Mouse (Mus musculus) liver, embryonic 15.5 days (tissue): Measurements from ENCODE around the gene Pnpla1. TPM values are rescaled to one million over a fixed set of nuclear protein-coding genes. Genes with fewer than 3 reads are reported as not detected.

Source experiments
- ATAC-seq: fragments of 200-750 bp; cut with Nextera tagmentation; 2 replicates; pipeline ENCODE4 v1.8.0; 2017; ENCODE audit warnings: moderate number of reproducible peaks, mild to moderate bottlenecking, moderate library complexity; ENCODE audit not compliant: insufficient read depth
- H3K27ac ChIP-seq: fragments of 300-500 bp; sonication (generic); replicated peaks from 2 replicates; pipeline ENCODE4 v1.5.1; 2015; ENCODE audit warnings: mild to moderate bottlenecking, inconsistent platforms
- H3K27me3 ChIP-seq: fragments of 300-500 bp; sonication (generic); 2 replicates; pipeline ENCODE4 v1.6.1; 2015; ENCODE audit warnings: mild to moderate bottlenecking, inconsistent platforms
- H3K36me3 ChIP-seq: fragments of 300-500 bp; sonication (generic); replicated peaks from 2 replicates; pipeline ENCODE4 v1.6.1; 2015; ENCODE audit warnings: moderate library complexity, mild to moderate bottlenecking, inconsistent platforms
- H3K4me1 ChIP-seq: fragments of 300-500 bp; sonication (generic); replicated peaks from 2 replicates; pipeline ENCODE4 v1.6.1; 2015; ENCODE audit warnings: inconsistent platforms
- H3K4me2 ChIP-seq: fragments of 300-500 bp; sonication (generic); 2 replicates; pipeline ENCODE4 v1.6.1; 2015; ENCODE audit warnings: moderate library complexity, mild to moderate bottlenecking, inconsistent platforms
- H3K4me3 ChIP-seq: fragments of 300-500 bp; sonication (generic); replicated peaks from 2 replicates; pipeline ENCODE4 v1.5.1; 2015; ENCODE audit warnings: mild to moderate bottlenecking, inconsistent platforms
- H3K9ac ChIP-seq: fragments of 300-500 bp; sonication (generic); 2 replicates; pipeline ENCODE4 v1.6.1; 2015; ENCODE audit warnings: moderate library complexity, mild to moderate bottlenecking, inconsistent platforms
- H3K9me3 ChIP-seq: fragments of 300-500 bp; sonication (generic); replicated peaks from 2 replicates; pipeline ENCODE4 v1.6.1; 2016; ENCODE audit warnings: inconsistent platforms
- WGBS: fragments of 180-500 bp; shearing (Covaris S2); methylation state at CpG from one replicate; pipeline ENCODE4 v1.1.7; 2015; ENCODE audit warnings: mixed read lengths; ENCODE audit not compliant: insufficient replicate concordance; 5-methylcytosine and 5-hydroxymethylcytosine counted together
- polyA plus RNA-seq: library from polyadenylated mRNA; unstranded; fragments of >200 nt; fragmentation: Nextera tagmentation; extraction: Ambion mirVana; gene quantifications from 2 replicates; pipeline ENCODE4 v1.2.1, GENCODE M21; 2015

Pnpla1 gene
- polyA plus RNA-seq, 1 experiment from 2014 or later: 0.06 TPM

DNA sequence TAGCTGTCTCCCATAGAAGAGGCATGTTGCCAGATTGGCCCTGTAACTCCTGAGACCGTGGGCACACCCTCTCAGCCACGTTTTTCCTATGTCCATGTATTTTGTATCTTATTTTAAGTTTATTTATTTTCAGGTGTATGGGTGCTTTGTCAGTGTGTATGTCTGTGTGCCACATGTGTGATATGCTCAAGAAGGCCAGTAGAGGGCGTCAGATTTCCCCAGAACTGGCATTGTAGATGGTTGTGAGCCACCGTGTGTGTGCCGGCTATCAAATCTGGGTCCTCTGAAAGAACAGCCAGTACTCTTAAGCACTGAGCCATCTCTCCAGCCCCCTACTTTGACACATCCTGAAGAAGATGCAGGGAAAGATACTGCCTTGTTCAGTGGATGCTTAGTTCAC, 12.2 kb downstream of the Pnpla1 start:
- Histone ChIP-seq H3K4me1 (peaks cover 14% of the 10 kb centered on the region), H3K4me3 (no peak overlapping the region), H3K4me2 (no peak overlapping the region), H3K9me3 (no peaks in the 10 kb centered on the region), H3K27ac (no peak overlapping the region), H3K36me3 (no peaks in the 10 kb centered on the region), H3K27me3 (peaks cover 8% of the 10 kb centered on the region; the same call in 1 of the 2 replicates), H3K9ac (no peak overlapping the region)
- ATAC-seq: no peak
- WGBS: 58% methylated on average over 5 of the region's 5 CpGs

DNA sequence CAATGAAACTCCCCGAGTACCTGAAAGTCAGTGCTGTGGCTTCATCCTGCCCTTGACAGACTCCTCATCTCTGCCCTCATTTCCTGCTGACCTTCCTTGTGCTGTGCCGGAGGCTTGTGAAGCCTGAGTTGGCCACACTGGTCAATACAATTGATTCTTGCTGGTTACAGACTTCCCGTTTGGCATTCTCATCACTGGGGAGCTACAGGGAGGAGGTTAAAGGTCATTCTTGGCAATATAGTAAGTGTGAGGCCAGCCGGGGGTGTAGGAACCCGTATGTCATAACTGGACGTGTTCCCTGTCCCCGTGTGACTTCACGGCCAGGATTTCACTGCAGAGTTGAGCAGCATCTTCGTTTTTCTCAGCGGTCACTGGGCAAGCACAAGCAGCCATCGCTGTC, 13.6 kb downstream of the Pnpla1 start:
- H3K9ac ChIP-seq: no peak overlapping the region
- WGBS: 40% methylated on average over 11 of the region's 11 CpGs
- no peak for ATAC-seq
- H3K4me3 ChIP-seq: no peak overlapping the region
- no peaks in the 10 kb centered on the region for H3K36me3 ChIP-seq
- no peak overlapping the region for H3K27ac ChIP-seq
- peaks cover 16% of the 10 kb centered on the region; the same call in 1 of the 2 replicates for H3K27me3 ChIP-seq
- H3K9me3 ChIP-seq: no peaks in the 10 kb centered on the region
- H3K4me1 ChIP-seq: peaks cover 16% of the 10 kb centered on the region
- H3K4me2 ChIP-seq: no peak overlapping the region

- H3K4me1 ChIP-seq: peaks cover 17% of the 10 kb centered on the region
- WGBS: 54% methylated on average over 7 of the region's 7 CpGs
- H3K27ac ChIP-seq: no peak overlapping the region
- no peak overlapping the region for H3K4me2 ChIP-seq
- no peaks in the 10 kb centered on the region for H3K9me3 ChIP-seq
- no peaks in the 10 kb centered on the region for H3K36me3 ChIP-seq
- H3K9ac ChIP-seq: no peak overlapping the region
- peaks cover 18% of the 10 kb centered on the region for H3K27me3 ChIP-seq
- no peak for ATAC-seq
- no peak overlapping the region for H3K4me3 ChIP-seq
Observed at GRCm38 (mm10) chr17:28872322-28872721, 14.1 kb downstream of the Pnpla1 start.

- Histone ChIP-seq H3K27me3 (peaks cover 24% of the 10 kb centered on the region), H3K4me1 (peaks cover 17% of the 10 kb centered on the region), H3K4me3 (no peak overlapping the region), H3K36me3 (no peaks in the 10 kb centered on the region), H3K27ac (no peak overlapping the region), H3K9me3 (no peaks in the 10 kb centered on the region), H3K4me2 (no peak overlapping the region), H3K9ac (no peak overlapping the region)
- ATAC-seq: no peak
- WGBS: 72% methylated on average over 4 of the region's 4 CpGs
Observed at GRCm38 (mm10) chr17:28874216-28874615, 16.0 kb downstream of the Pnpla1 start.

- H3K27me3 ChIP-seq: peaks cover 24% of the 10 kb centered on the region
- WGBS: 46% methylated on average over 7 of the region's 7 CpGs
- no peak for ATAC-seq
- no peak overlapping the region for H3K27ac ChIP-seq
- no peak overlapping the region for H3K4me2 ChIP-seq
- peaks cover 17% of the 10 kb centered on the region for H3K4me1 ChIP-seq
- no peak overlapping the region for H3K4me3 ChIP-seq
- no peak overlapping the region for H3K9ac ChIP-seq
- H3K36me3 ChIP-seq: no peaks in the 10 kb centered on the region
- H3K9me3 ChIP-seq: no peaks in the 10 kb centered on the region
Observed at GRCm38 (mm10) chr17:28874825-28875224, 16.6 kb downstream of the Pnpla1 start.

GRCm38 (mm10) chr17:28875316-28875715, 17.1 kb downstream of the Pnpla1 start:
- Histone ChIP-seq H3K9me3 (no peaks in the 10 kb centered on the region), H3K9ac (no peak overlapping the region), H3K4me1 (peaks cover 21% of the 10 kb centered on the region), H3K4me2 (no peak overlapping the region), H3K27ac (no peak overlapping the region), H3K4me3 (no peak overlapping the region), H3K27me3 (peaks cover 28% of the 10 kb centered on the region), H3K36me3 (no peaks in the 10 kb centered on the region)
- 43% methylated on average over 8 of the region's 8 CpGs for WGBS
- ATAC-seq: no peak

GRCm38 (mm10) chr17:28876331-28876730, 18.1 kb downstream of the Pnpla1 start:
- no peaks in the 10 kb centered on the region for H3K36me3 ChIP-seq
- WGBS: 70% methylated on average over 5 of the region's 5 CpGs
- no peak for ATAC-seq

DNA sequence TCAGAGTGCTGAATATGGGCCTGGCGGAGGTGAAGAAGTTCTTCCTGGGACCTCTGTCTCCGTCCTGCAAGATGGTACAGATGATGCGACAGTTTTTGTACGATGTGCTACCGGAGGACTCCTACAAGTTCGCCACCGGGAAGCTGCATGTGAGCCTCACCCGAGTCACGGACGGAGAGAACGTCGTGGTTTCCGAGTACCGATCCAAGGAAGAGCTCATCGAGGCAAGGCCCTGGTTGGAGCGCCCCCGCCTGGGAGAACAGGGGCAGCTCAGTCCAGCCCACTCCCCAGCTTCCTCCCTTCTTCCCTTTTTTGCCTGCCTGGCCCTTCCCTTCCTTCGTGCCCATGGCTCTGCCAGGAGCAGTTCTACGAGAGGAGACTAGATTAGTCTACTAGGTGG, 18.6 kb downstream of the Pnpla1 start:
- H3K27ac ChIP-seq: no peak overlapping the region
- no peaks in the 10 kb centered on the region for H3K9me3 ChIP-seq
- peaks cover 20% of the 10 kb centered on the region for H3K4me1 ChIP-seq
- no peak overlapping the region for H3K4me3 ChIP-seq
- 18% methylated on average over 19 of the region's 19 CpGs for WGBS
- ATAC-seq: no peak
- H3K4me2 ChIP-seq: no peak overlapping the region; the same call in 1 of the 2 replicates
- no peak overlapping the region for H3K9ac ChIP-seq
- H3K27me3 ChIP-seq: peaks cover 39% of the 10 kb centered on the region
- H3K36me3 ChIP-seq: no peaks in the 10 kb centered on the region

More at GRCm38 (mm10) chr17:28876331-28876730, 18.1 kb downstream of the Pnpla1 start:
- no peaks in the 10 kb centered on the region for H3K9me3 ChIP-seq
- no peak overlapping the region for H3K9ac ChIP-seq
- H3K27me3 ChIP-seq: peaks cover 39% of the 10 kb centered on the region
- no peak overlapping the region for H3K27ac ChIP-seq
- no peak overlapping the region for H3K4me3 ChIP-seq
- peaks cover 21% of the 10 kb centered on the region for H3K4me1 ChIP-seq
- H3K4me2 ChIP-seq: no peak overlapping the region

DNA sequence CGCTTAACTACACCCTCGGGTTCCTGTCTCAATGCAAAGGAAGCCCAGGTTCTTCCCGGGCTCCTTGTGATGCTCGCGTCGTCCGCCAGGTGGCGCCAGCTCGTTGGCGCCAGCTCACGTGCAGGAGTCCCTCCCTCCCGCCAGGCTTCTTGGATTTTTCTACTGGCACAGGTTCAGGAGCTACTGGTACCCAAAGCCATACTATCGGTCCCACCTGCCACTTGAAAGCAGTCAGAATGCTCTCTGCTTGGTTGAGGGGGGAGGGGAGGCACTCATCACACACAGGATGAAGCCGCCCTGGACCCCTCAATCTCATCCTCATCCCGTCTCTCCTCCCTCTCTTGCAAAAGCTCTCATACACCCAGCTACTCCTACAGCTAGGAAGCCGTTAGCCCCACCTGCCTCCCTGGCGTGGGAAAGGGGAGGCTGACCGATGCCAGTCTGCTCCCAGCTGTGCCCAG, 21.8 kb downstream of the Pnpla1 start:
- ATAC-seq: no peak
- Histone ChIP-seq H3K4me3 (no peak overlapping the region), H3K9ac (no peak overlapping the region), H3K4me1 (peaks cover 20% of the 10 kb centered on the region), H3K4me2 (no peak overlapping the region), H3K27me3 (peaks cover 38% of the 10 kb centered on the region), H3K27ac (no peak overlapping the region), H3K36me3 (no peaks in the 10 kb centered on the region), H3K9me3 (no peaks in the 10 kb centered on the region)
- 8% methylated on average over 18 of the region's 18 CpGs for WGBS

GRCm38 (mm10) chr17:28882316-28882715, 24.1 kb downstream of the Pnpla1 start:
- Histone ChIP-seq H3K4me2 (peak overlapping the region; percentile 31; the same call in 1 of the 2 replicates), H3K9ac (no peak overlapping the region), H3K4me1 (peaks cover 9% of the 10 kb centered on the region), H3K27ac (no peak overlapping the region), H3K4me3 (no peak overlapping the region), H3K36me3 (no peaks in the 10 kb centered on the region), H3K9me3 (no peaks in the 10 kb centered on the region), H3K27me3 (peaks cover 28% of the 10 kb centered on the region)
- ATAC-seq: no peak; the same call in 1 of the 2 replicates
- 2% methylated on average over 12 of the region's 12 CpGs for WGBS

DNA sequence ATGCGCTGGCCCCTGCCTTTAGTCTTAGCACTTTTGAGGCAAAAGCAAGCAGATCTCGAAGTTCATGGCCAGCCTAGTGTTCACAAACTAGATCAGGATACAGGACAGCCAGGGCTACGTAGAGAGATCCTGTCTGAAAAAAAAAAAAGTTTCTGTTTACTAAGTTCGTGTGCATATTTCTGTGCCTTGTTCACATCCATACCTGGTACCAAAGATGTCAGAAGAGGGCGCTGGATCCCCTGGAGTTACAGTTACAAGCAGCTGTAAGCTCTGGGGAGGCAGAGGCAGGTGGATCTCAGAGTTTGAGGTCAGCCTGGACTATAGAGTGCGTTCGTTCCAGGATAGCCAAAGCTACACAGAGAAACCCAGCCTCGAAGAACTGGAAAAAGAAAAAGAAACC, 24.6 kb downstream of the Pnpla1 start:
- H3K36me3 ChIP-seq: no peaks in the 10 kb centered on the region
- no peak overlapping the region for H3K27ac ChIP-seq
- H3K4me2 ChIP-seq: peak overlapping the region; percentile 31

DNA sequence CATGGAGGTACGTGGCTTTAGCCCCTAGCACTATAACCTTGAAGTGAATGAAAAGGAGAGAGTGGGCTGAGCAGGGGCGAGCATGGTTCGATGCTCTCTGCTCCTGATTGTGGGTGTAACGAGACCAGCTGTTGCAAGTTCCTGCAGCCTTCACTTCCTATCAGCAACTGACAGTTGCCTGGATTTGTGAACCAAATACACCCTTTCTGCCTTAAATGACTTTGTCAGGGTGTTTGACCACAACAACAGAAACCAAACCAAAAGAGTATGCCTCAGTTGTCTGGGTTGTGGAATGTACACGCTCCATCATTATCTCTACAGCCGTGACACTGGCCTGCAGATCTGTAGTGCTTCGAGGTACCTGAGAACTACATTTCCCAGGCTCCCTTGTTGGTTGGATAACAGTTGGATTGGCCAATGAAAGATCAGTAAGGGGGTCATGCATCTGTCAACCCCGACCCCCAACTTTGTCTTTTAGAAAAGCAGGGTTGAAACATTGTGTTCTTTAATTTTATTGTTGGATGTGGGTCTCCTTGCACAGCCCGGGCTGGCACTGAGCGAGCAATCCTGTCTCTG, 25.8 kb downstream of the Pnpla1 start:
- H3K4me3 ChIP-seq: no peak overlapping the region
- H3K9me3 ChIP-seq: no peaks in the 10 kb centered on the region
- 34% methylated on average over 10 of the region's 10 CpGs for WGBS
- no peaks in the 10 kb centered on the region for H3K36me3 ChIP-seq
- H3K27ac ChIP-seq: no peak overlapping the region
- no peak overlapping the region for H3K4me2 ChIP-seq
- peaks cover 23% of the 10 kb centered on the region for H3K27me3 ChIP-seq
- ATAC-seq: no peak
- no peak overlapping the region for H3K9ac ChIP-seq
- peaks cover 9% of the 10 kb centered on the region for H3K4me1 ChIP-seq

More for the DNA sequence above, 24.6 kb downstream of the Pnpla1 start:
- WGBS: 36% methylated on average over 8 of the region's 8 CpGs
- peaks cover 9% of the 10 kb centered on the region for H3K4me1 ChIP-seq
- no peaks in the 10 kb centered on the region for H3K9me3 ChIP-seq
- H3K27me3 ChIP-seq: peaks cover 28% of the 10 kb centered on the region
- no peak for ATAC-seq
- H3K4me3 ChIP-seq: no peak overlapping the region
- H3K9ac ChIP-seq: no peak overlapping the region
